Mouse (Mus musculus): Measurements from ENCODE around the gene Cdc42.

DNA sequence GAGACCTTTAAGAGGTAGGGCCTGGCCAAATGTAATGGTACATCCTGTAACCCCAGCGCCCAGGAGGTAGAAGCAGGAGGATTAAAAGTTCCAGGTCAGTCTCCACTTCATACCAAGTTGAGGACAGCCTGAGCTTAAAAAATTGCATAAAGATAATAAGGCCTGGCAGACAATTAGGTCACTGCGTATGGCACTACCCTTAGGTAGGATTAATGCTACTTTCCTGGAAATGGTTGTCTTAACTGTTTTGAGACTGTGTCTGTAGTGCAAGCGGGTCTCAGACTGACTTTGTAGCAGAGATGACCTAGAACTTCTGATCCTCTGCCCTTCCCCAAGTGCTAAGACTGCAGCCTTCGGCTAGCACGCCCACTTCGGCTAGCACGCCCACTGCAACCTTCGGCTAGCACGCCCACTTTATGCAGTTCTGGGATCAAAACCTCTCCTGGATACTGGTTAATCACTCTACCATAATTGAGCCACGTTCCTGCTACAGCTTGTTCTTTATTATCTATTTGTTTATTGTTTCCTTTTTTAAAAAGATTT lies 22.3 kb upstream of the Cdc42 start:
- no peak for TF ChIP-seq POLR2A (IDR thresholded peaks at IDR 0.05; ENCODE audit: borderline replicate concordance, control insufficient read depth, low read depth, low read length)
- no peak for TF ChIP-seq CTCF (IDR thresholded peaks at IDR 0.05; ENCODE audit: control insufficient read depth, insufficient read depth, low read length)
